Mouse (Mus musculus) ovary, postnatal 14 days (tissue): ENCODE measurements around the gene Zfp385a.

Experiments
- DNase-seq: peaks from one replicate; pipeline ENCODE4 v3.0.0; 2022; ENCODE audit warnings: low spot score

Zfp385a gene

GRCm38 (mm10) chr15:103336996-103337667 is 2.8 kb downstream of the Zfp385a start:
- no peak for DNase-seq

GRCm38 (mm10) chr15:103335488-103336235 is 4.2 kb downstream of the Zfp385a start:
- no peak for DNase-seq

- DNase-seq = no peak
These were observed 4.9 kb downstream of the Zfp385a start for GRCm38 (mm10) chr15:103335040-103335439.

- DNase-seq = no peak
These were observed 5.7 kb downstream of the Zfp385a start for GRCm38 (mm10) chr15:103334194-103334593.

GRCm38 (mm10) chr15:103333738-103334137 is 6.2 kb downstream of the Zfp385a start:
- no peak for DNase-seq

- no peak for DNase-seq
These were observed 6.7 kb downstream of the Zfp385a start for GRCm38 (mm10) chr15:103333081-103333615.

- DNase-seq = peak; percentile 87
These were observed 16.2 kb downstream of the Zfp385a start for GRCm38 (mm10) chr15:103323455-103324247.

- DNase-seq = no peak
These were observed 16.8 kb downstream of the Zfp385a start for GRCm38 (mm10) chr15:103323070-103323454.

GRCm38 (mm10) chr15:103322396-103322795 is 17.5 kb downstream of the Zfp385a start:
- DNase-seq = no peak

GRCm38 (mm10) chr15:103321076-103321475 is 18.8 kb downstream of the Zfp385a start:
- DNase-seq = no peak

- no peak for DNase-seq
These were observed 21.6 kb downstream of the Zfp385a start for GRCm38 (mm10) chr15:103318201-103318816.

GRCm38 (mm10) chr15:103317731-103318130 is 22.2 kb downstream of the Zfp385a start:
- DNase-seq = no peak

GRCm38 (mm10) chr15:103317120-103317519 is 22.8 kb downstream of the Zfp385a start:
- no peak for DNase-seq

- DNase-seq = no peak
These were observed 23.7 kb downstream of the Zfp385a start for GRCm38 (mm10) chr15:103315979-103316776.

GRCm38 (mm10) chr15:103315011-103315502 is 24.8 kb downstream of the Zfp385a start:
- DNase-seq = peak; percentile 78

- DNase-seq = no peak
These were observed 25.7 kb downstream of the Zfp385a start for GRCm38 (mm10) chr15:103314181-103314580.

GRCm38 (mm10) chr15:103313495-103314095 is 26.3 kb downstream of the Zfp385a start:
- DNase-seq = peak; percentile 54

- DNase-seq = no peak
These were observed 29.5 kb downstream of the Zfp385a start, which contains the start of gene Gpr84 for GRCm38 (mm10) chr15:103310365-103310910. Gene Gpr84 (minus strand): TSS chr15:103310612.

GRCm38 (mm10) chr15:103308876-103309580 is 30.9 kb downstream of the Zfp385a start:
- DNase-seq = no peak
